Mouse (Mus musculus): Measurements from ENCODE around the gene Phldb1.

- no peak for TF ChIP-seq CTCF (IDR thresholded peaks at IDR 0.05; ENCODE audit: control insufficient read depth, insufficient read depth, insufficient replicate concordance, low read depth, low read length)
- TF ChIP-seq POLR2A (IDR thresholded peaks at IDR 0.05; ENCODE audit: control insufficient read depth, low read depth, low read length) = no peak
Observed at GRCm38 (mm10) chr9:44760873-44761272, 25.9 kb upstream of the Phldb1 start.

Measured in testis, adult 2 months (tissue).